Mouse (Mus musculus) neural tube, embryonic 11.5 days (tissue): ENCODE results near the gene Pcbp3. TPM values are rescaled to one million over a fixed set of nuclear protein-coding genes. Genes with fewer than 3 reads are reported as not detected.
A peak's percentile ranks its signal among the peaks of the same experiment; 100 is the strongest.

Source experiments
- ATAC-seq: fragments of 200-750 bp; cut with Nextera tagmentation; 2 replicates; pipeline ENCODE4 v1.8.0; 2017; ENCODE audit warnings: moderate number of reproducible peaks, mild to moderate bottlenecking, moderate TSS enrichment, moderate library complexity; ENCODE audit not compliant: insufficient read depth, low FRiP score, low TSS enrichment
- DNase-seq: peaks from one replicate; pipeline ENCODE4 v3.0.0-alpha.2; 2015; ENCODE audit warnings: low spot score
- H3K27ac ChIP-seq: fragments of 300-500 bp; sonication (generic); 2 replicates; pipeline ENCODE4 v1.5.1; 2014; ENCODE audit warnings: low read depth, mild to moderate bottlenecking, low read length
- H3K27me3 ChIP-seq: fragments of 300-500 bp; sonication (generic); 2 replicates; pipeline ENCODE4 v1.6.1; 2014; ENCODE audit warnings: mild to moderate bottlenecking, low read length, mixed read lengths; ENCODE audit not compliant: control insufficient read depth, insufficient read depth
- H3K36me3 ChIP-seq: fragments of 300-500 bp; sonication (generic); 2 replicates; pipeline ENCODE4 v1.6.1; 2014; ENCODE audit warnings: mild to moderate bottlenecking, low read length, moderate library complexity, mixed read lengths; ENCODE audit not compliant: control insufficient read depth, insufficient read depth
- H3K4me1 ChIP-seq: fragments of 300-500 bp; sonication (generic); 2 replicates; pipeline ENCODE4 v1.6.1; 2014; ENCODE audit warnings: low read length, mixed read lengths; ENCODE audit not compliant: control insufficient read depth, insufficient read depth
- H3K4me2 ChIP-seq: fragments of 300-500 bp; sonication (generic); 2 replicates; pipeline ENCODE4 v1.6.1; 2014; ENCODE audit warnings: low read depth, mild to moderate bottlenecking, moderate library complexity
- H3K4me3 ChIP-seq: fragments of 300-500 bp; sonication (generic); 2 replicates; pipeline ENCODE4 v1.5.1; 2014; ENCODE audit warnings: low read depth, low read length
- H3K9ac ChIP-seq: fragments of 300-500 bp; sonication (generic); 2 replicates; pipeline ENCODE4 v1.6.1; 2014; ENCODE audit warnings: mild to moderate bottlenecking, low read length
- H3K9me3 ChIP-seq: fragments of 300-500 bp; sonication (generic); 2 replicates; pipeline ENCODE4 v1.6.1; 2016; ENCODE audit warnings: low read length; ENCODE audit not compliant: control insufficient read depth
- WGBS: fragments of 180-500 bp; shearing (Covaris S2); extraction: QIAGEN DNeasy Blood & Tissue Kit; methylation state at CpG from one replicate; pipeline ENCODE4 v1.1.7; 2014; 5-methylcytosine and 5-hydroxymethylcytosine counted together
- polyA plus RNA-seq: library from polyadenylated mRNA; unstranded; fragments of >200 nt; fragmentation: Nextera tagmentation; extraction: Ambion mirVana; gene quantifications from 2 replicates; pipeline ENCODE4 v1.2.1, GENCODE M21; 2014

The Pcbp3 gene
- 42.2 and 47.3 TPM in 2 replicates for polyA plus RNA-seq

DNA sequence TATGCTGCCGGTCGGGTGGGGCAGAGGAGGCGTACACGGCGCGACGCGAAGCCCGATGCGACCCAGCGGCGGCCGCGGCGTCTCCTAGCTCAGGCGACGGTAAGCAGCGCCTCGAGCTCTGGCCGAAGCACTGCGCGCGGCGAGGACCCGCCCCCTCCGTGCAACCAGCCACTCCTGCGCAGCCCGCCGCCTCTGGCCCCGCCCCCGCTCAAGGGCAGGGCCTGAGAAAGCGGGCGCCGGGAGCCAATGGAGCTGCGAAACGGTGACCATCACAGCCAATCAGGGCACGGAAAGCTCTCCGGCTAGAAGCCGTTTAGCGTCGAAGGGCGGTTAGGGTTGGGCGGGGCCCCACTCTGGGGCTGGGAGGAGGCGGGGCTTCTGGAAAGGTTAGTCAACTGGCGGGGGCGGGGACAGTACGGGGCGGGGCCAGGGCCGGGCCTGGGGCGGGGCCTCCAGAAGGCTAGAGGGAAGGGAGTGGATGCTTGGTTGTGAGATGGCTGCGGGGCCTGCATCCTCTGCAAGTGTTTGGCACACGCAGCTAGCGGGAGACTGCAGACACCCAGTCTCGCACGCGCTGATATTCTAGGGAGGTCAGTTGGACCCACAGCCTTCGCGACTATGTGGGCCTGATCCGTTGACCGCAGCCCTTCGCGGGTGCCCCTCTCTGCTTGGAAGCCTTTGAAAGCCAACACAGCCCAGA lies at the start of gene Pcbp3:
Gene Pcbp3 (minus strand): TSS at position 98 of the 700 bp plus-strand sequence.
- peak within 1 kb of the TSS; percentile 74 for H3K9ac ChIP-seq
- H3K9me3 ChIP-seq: no peaks in the 10 kb centered on the region
- H3K36me3 ChIP-seq: no peaks in the 10 kb centered on the region
- ATAC-seq (peak; percentile 96), DNase-seq (peak; percentile 100)
- H3K27ac ChIP-seq: no peak within 1 kb of the TSS
- 3% methylated on average over 50 of the region's 62 CpGs for WGBS
- peak within 1 kb of the TSS; percentile 94 for H3K4me2 ChIP-seq
- H3K4me3 ChIP-seq: peak within 1 kb of the TSS; percentile 62
- H3K27me3 ChIP-seq: no peaks in the 10 kb centered on the region
- H3K4me1 ChIP-seq: peaks cover 19% of the 10 kb centered on the region; the same call in 1 of the 2 replicates

DNA sequence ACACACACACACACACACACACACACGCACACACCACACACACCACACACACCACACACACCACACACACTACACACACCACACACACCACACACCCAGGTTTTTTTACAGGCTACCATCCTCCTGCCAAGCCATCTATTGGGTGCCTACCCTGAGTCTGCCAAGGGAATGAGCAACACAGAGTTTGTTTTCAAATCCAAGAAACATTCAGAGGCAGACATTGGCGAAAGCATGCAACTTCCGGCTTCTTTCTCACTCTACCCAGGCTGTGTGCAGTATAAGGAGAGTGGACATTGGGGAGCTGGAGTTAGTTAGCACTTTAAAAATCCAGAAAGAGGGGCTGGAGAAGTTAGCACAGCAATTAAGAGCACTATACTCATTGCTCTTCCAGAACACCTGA lies 47.0 kb upstream of the Pcbp3 start:
- H3K4me1 ChIP-seq: peaks cover 3% of the 10 kb centered on the region; the same call in 1 of the 2 replicates
- no peak overlapping the region for H3K27ac ChIP-seq
- H3K36me3 ChIP-seq: no peaks in the 10 kb centered on the region
- H3K27me3 ChIP-seq: no peaks in the 10 kb centered on the region
- no peak overlapping the region for H3K9ac ChIP-seq
- H3K4me3 ChIP-seq: no peak overlapping the region
- ATAC-seq (no peak), DNase-seq (no peak)
- H3K4me2 ChIP-seq: no peak overlapping the region
- H3K9me3 ChIP-seq: no peaks in the 10 kb centered on the region
- WGBS: 80% methylated on average over 2 of the region's 3 CpGs

DNA sequence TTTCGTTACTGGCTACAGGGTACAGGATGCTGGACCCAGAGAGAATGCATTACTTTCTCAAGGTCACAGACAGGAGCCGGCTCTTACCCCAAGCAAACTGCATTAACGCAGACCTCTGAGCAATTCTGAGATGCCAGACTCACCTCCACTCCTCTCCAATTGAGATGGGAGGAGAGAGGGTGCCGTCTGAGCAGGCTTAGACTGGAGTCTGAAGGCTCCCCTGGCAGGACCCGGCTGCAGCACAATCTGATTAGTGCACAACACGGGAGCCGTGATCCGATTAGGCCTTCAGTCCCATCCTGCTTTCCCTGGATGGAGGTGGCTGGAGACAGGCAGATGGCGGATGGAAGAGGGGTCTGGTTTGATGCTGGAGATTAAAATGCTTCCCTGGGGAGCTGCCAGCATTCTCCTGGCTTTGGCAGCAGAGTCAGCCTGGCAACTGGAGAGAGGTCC lies 46.4 kb upstream of the Pcbp3 start:
- no peak overlapping the region for H3K4me3 ChIP-seq
- no peak overlapping the region for H3K9ac ChIP-seq
- WGBS: 41% methylated on average over 9 of the region's 9 CpGs
- no peaks in the 10 kb centered on the region for H3K36me3 ChIP-seq
- H3K9me3 ChIP-seq: no peaks in the 10 kb centered on the region
- H3K27ac ChIP-seq: no peak overlapping the region
- peak; percentile 60 for DNase-seq
- H3K27me3 ChIP-seq: no peaks in the 10 kb centered on the region
- no peak overlapping the region for H3K4me2 ChIP-seq
- ATAC-seq: 0 out of 2 replicates have a peak, but pooled peaks have one; percentile 38
- peaks cover 3% of the 10 kb centered on the region; the same call in 1 of the 2 replicates for H3K4me1 ChIP-seq

DNA sequence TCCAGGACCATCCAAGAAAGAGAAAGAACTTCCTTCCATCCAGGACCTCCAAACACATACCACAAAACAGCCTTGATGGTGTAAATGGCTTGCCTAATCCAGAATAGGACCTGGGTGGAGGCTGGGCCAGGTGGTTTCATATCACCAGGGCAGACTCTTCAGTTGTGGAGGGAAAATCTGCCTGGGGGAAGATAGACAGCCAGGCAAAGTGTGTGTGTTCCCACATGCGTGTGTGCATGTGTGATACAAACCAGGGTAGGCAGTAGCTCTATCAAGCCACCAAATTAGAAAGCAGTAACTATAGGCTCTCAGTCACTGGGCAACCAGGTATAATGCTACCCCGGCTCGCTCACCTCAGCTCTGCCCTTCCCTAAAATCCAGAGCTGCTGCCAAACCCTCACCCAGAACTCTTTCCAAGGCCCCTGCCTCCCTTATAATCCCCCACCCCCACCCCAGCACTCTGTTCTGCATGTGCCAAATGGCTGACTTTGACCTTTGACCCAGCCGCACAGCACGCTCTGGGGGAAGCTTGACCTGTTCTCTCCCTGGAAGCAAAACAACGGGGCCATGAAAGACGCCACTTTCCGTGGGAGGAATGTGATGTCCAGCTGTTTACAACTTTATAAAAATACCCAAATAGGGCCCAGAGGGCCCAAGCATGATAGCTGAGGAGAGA lies 45.9 kb upstream of the Pcbp3 start:
- no peak overlapping the region for H3K4me2 ChIP-seq
- 32% methylated on average over 8 of the region's 8 CpGs for WGBS
- H3K27me3 ChIP-seq: no peaks in the 10 kb centered on the region
- H3K36me3 ChIP-seq: no peaks in the 10 kb centered on the region
- ATAC-seq (no peak; the same call in 1 of the 2 replicates), DNase-seq (peak; percentile 33)
- H3K27ac ChIP-seq: no peak overlapping the region
- peaks cover 3% of the 10 kb centered on the region; the same call in 1 of the 2 replicates for H3K4me1 ChIP-seq
- H3K9me3 ChIP-seq: no peaks in the 10 kb centered on the region
- no peak overlapping the region for H3K4me3 ChIP-seq
- no peak overlapping the region for H3K9ac ChIP-seq

DNA sequence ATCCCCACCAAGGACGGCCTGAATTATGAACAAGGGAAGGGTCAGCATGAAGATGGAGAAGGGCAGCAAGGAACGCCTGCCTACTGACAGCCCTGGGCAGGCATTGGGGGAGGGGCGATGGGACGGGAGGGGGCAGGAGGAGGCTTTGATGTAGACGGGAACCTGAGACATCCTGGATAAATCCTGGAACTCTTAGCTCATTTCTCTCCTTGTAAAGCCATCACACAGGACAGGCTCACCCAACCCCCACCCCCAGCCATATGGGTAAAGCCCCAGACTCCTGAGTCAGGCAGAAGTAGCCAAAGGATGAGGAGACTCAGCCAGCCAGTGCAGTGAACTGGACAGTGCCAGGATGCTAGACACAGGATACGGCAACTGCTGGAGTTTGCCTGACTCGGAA lies 43.2 kb upstream of the Pcbp3 start:
- H3K9ac ChIP-seq: no peak overlapping the region
- no peak overlapping the region for H3K27ac ChIP-seq
- no peaks in the 10 kb centered on the region for H3K27me3 ChIP-seq
- no peak overlapping the region for H3K4me2 ChIP-seq
- 15% methylated on average over 7 of the region's 7 CpGs for WGBS
- no peaks in the 10 kb centered on the region for H3K36me3 ChIP-seq
- ATAC-seq (no peak), DNase-seq (no peak)
- H3K4me1 ChIP-seq: peaks cover 3% of the 10 kb centered on the region; the same call in 1 of the 2 replicates
- H3K9me3 ChIP-seq: no peaks in the 10 kb centered on the region
- H3K4me3 ChIP-seq: no peak overlapping the region

DNA sequence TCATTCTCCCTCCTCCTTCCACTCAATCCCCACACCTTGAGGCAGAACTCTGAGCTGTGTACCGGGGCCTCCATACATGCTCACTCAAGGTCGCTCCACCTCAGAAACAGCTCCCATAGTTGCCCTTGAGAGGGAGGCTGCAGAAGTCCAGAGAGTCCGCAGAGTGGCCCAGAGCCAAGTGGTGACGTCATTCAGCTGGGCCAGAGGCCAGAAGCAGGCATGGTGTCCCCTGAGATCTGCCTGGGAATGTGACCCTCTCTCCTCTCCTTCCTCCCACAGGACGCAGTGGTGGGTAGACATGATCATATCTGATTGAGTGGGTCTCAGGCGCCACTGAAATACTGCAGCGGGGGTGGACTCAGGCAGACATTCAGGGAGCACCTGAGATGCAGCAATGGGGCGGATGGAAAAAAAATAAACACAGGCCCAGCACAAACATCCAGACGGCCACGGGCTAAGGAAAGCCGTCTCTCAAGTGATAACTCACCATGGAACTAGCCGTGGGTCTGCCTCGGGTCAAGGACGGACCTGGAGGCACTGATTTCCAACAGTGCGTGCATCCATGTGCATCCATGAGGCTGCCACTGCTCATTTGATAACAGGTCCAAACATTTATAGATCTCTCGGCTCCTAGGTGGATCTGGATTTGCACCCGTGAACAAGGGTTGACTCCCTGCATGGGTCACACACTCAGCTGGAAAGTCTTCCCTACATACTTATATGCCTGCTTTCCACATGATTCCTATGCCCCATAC lies 36.2 kb upstream of the Pcbp3 start:
- no peaks in the 10 kb centered on the region for H3K4me1 ChIP-seq
- no peak overlapping the region for H3K27ac ChIP-seq
- H3K36me3 ChIP-seq: no peaks in the 10 kb centered on the region
- ATAC-seq: no peak
- peak; percentile 62 for DNase-seq
- no peaks in the 10 kb centered on the region for H3K9me3 ChIP-seq
- no peak overlapping the region for H3K4me2 ChIP-seq
- H3K9ac ChIP-seq: no peak overlapping the region
- 71% methylated on average over 17 of the region's 17 CpGs for WGBS
- H3K4me3 ChIP-seq: no peak overlapping the region
- H3K27me3 ChIP-seq: no peaks in the 10 kb centered on the region

DNA sequence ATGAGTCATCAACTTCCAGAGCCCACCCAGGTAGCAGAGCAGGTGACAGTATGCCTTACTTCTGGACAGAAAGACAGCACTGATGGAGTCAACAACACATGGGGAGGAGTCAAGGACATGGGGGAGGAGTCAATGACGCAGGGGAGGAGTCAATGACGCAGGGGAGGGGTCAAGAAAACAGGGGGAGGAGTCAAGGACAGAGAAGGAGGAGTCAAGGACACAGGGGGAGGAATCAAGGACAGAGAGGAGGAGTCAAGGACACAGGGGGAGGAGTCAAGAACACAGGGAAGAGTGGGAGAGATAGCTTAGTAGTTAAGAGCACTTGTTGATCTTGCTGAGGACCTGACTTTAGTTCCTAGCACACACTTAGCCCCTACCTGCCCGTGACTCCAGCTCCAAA lies 30.8 kb upstream of the Pcbp3 start:
- no peak for DNase-seq

DNA sequence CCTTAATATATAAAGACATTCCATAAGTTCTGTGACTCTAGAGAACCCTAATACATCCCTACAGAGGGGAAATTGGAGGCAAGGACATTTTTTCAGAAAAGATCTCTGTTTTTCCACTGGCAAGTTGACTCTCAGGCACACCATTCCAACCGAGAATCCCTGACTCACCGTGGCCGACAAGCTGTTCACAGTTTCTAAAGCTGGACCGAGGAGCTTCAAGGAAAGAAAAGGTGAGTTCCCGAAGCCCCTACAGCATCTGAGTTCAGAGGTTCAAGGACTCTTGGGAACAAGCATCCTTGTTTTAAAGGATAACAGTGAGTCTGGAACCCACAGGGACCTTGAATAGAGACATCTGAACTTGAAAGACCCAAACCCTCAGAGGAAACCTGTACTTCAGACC lies 26.9 kb upstream of the Pcbp3 start:
- ATAC-seq (no peak), DNase-seq (no peak)
- Histone ChIP-seq H3K27me3 (no peaks in the 10 kb centered on the region), H3K4me3 (no peak overlapping the region), H3K4me2 (no peak overlapping the region), H3K27ac (no peak overlapping the region), H3K4me1 (no peaks in the 10 kb centered on the region), H3K9me3 (no peaks in the 10 kb centered on the region), H3K9ac (no peak overlapping the region), H3K36me3 (no peaks in the 10 kb centered on the region)
- WGBS: 93% methylated on average over 5 of the region's 5 CpGs

More for the DNA sequence above, 30.8 kb upstream of the Pcbp3 start:
- WGBS: 58% methylated on average over 3 of the region's 3 CpGs
- H3K4me2 ChIP-seq: no peak overlapping the region
- no peak overlapping the region for H3K9ac ChIP-seq
- no peaks in the 10 kb centered on the region for H3K36me3 ChIP-seq
- no peaks in the 10 kb centered on the region for H3K27me3 ChIP-seq
- H3K4me3 ChIP-seq: no peak overlapping the region
- no peak for ATAC-seq
- H3K4me1 ChIP-seq: no peaks in the 10 kb centered on the region
- H3K27ac ChIP-seq: no peak overlapping the region
- H3K9me3 ChIP-seq: no peaks in the 10 kb centered on the region
